Mouse (Mus musculus) myocyte (in vitro differentiated cells): ENCODE measurements around the gene Ssr3. TPM values are rescaled to one million over a fixed set of nuclear protein-coding genes. Genes with fewer than 3 reads are reported as not detected.

Experiments
- H3K27me3 ChIP-seq: one replicate; pipeline ENCODE4 v1.6.1; 2011; ENCODE audit not compliant: control insufficient read depth, insufficient read depth, insufficient read length
- H3K36me3 ChIP-seq: one replicate; pipeline ENCODE4 v1.6.1; 2011; ENCODE audit not compliant: control insufficient read depth, insufficient read depth
- H3K4me2 ChIP-seq: one replicate; pipeline ENCODE4 v1.6.1; 2011; ENCODE audit warnings: low read depth, control low read depth
- H3K4me3 ChIP-seq: one replicate; pipeline ENCODE4 v1.5.1; 2011; ENCODE audit warnings: mild to moderate bottlenecking, control low read depth, moderate library complexity
- H3K79me2 ChIP-seq: one replicate; pipeline ENCODE4 v1.6.1; 2011; ENCODE audit not compliant: control insufficient read depth, insufficient read depth
- H3ac ChIP-seq: one replicate; pipeline ENCODE4 v1.6.1; 2011; ENCODE audit not compliant: control insufficient read depth, insufficient read length
- CEBPB ChIP-seq: IDR thresholded peaks from 2 replicates; pipeline ENCODE4 v1.6.1; 2011; ENCODE audit warnings: mild to moderate bottlenecking, moderate library complexity; ENCODE audit not compliant: poor library complexity, insufficient read depth, severe bottlenecking
- E2F4 ChIP-seq: IDR thresholded peaks from one replicate; pipeline ENCODE4 v1.6.1; 2011; ENCODE audit warnings: mild to moderate bottlenecking, control low read depth, moderate library complexity; ENCODE audit not compliant: insufficient read depth
- MAX ChIP-seq: IDR thresholded peaks from one replicate; pipeline ENCODE4 v1.6.1; 2011; ENCODE audit warnings: low read depth, mild to moderate bottlenecking, control low read depth
- MYOD1 ChIP-seq, 3 experiments: IDR thresholded peaks; one replicate each; pipeline ENCODE4 v1.6.1; 2011; ENCODE audit warnings: control low read depth in 2 of 3, low read depth in 2 of 3, mild to moderate bottlenecking in 2 of 3, moderate library complexity in 1 of 3; ENCODE audit not compliant: insufficient read length in 2 of 3, control insufficient read depth in 1 of 3
- MYOG ChIP-seq, 3 experiments: IDR thresholded peaks; one replicate each; pipeline ENCODE4 v1.6.1; 2011; ENCODE audit warnings: control low read depth in 2 of 3, low read depth in 2 of 3, mild to moderate bottlenecking in 2 of 3; ENCODE audit not compliant: insufficient read length in 2 of 3, control insufficient read depth in 1 of 3, insufficient read depth in 1 of 3
- POLR2A ChIP-seq: IDR thresholded peaks from one replicate; pipeline ENCODE4 v1.6.1; 2011; ENCODE audit warnings: low read depth, mild to moderate bottlenecking, control low read depth, moderate library complexity; ENCODE audit not compliant: insufficient read length
- POLR2AphosphoS2 ChIP-seq: IDR thresholded peaks from one replicate; pipeline ENCODE4 v1.6.1; 2011; ENCODE audit warnings: low read depth, control low read depth; ENCODE audit not compliant: insufficient read length
- REST ChIP-seq: IDR thresholded peaks from one replicate; pipeline ENCODE4 v1.6.1; 2011; ENCODE audit warnings: mild to moderate bottlenecking, control low read depth, moderate library complexity; ENCODE audit not compliant: insufficient read depth, insufficient read length
- SRF ChIP-seq: IDR thresholded peaks from one replicate; pipeline ENCODE4 v1.6.1; 2011; ENCODE audit warnings: low read depth; ENCODE audit not compliant: control insufficient read depth, insufficient read length
- TCF12 ChIP-seq: IDR thresholded peaks from one replicate; pipeline ENCODE4 v1.6.1; 2011; ENCODE audit warnings: mild to moderate bottlenecking, control low read depth; ENCODE audit not compliant: poor library complexity, insufficient read depth, severe bottlenecking
- TCF3 ChIP-seq: IDR thresholded peaks from one replicate; pipeline ENCODE4 v1.6.1; 2011; ENCODE audit warnings: low read depth, control low read depth; ENCODE audit not compliant: insufficient read length
- USF1 ChIP-seq: IDR thresholded peaks from one replicate; pipeline ENCODE4 v1.6.1; 2011; ENCODE audit warnings: low read depth, mild to moderate bottlenecking, control low read depth, moderate library complexity
- polyA plus RNA-seq: library from polyadenylated mRNA; unstranded; fragments of >200 nt; fragmentation: generic; extraction: Trizol; gene quantifications from one replicate; pipeline ENCODE4 v1.2.1, GENCODE M21; 2012; ENCODE audit warnings: missing spikeins

Ssr3 gene
- polyA plus RNA-seq, 1 experiment = 76.8 TPM

- Histone ChIP-seq H3K27me3 (no peaks in the 10 kb centered on the region), H3ac (no peak overlapping the region), H3K4me3 (no peak overlapping the region), H3K4me2 (no peak overlapping the region), H3K36me3 (no peaks in the 10 kb centered on the region), H3K79me2 (no peaks in the 10 kb centered on the region)
- TF ChIP-seq MAX = no peak
- no peak for TF ChIP-seq SRF
- TF ChIP-seq MYOD1 (IDR thresholded peaks at IDR 0.05; ENCODE audit: control insufficient read depth in 1 of 3, insufficient read length in 2 of 3, low read depth in 2 of 3) = no peak
- TF ChIP-seq CEBPB = no peak
- TF ChIP-seq USF1 = no peak
- no peak for TF ChIP-seq E2F4
These were observed 39.8 kb upstream of the Ssr3 start for GRCm38 (mm10) chr3:65432236-65432635.

GRCm38 (mm10) chr3:65419706-65420105 is 27.3 kb upstream of the Ssr3 start:
- Histone ChIP-seq H3K4me3 (no peak overlapping the region), H3K36me3 (no peaks in the 10 kb centered on the region), H3K4me2 (no peak overlapping the region), H3ac (no peak overlapping the region), H3K27me3 (no peaks in the 10 kb centered on the region), H3K79me2 (no peaks in the 10 kb centered on the region)
- no peak for TF ChIP-seq E2F4

GRCm38 (mm10) chr3:65417913-65418594 is 25.6 kb upstream of the Ssr3 start:
- no peak overlapping the region for H3K4me2 ChIP-seq
- no peaks in the 10 kb centered on the region for H3K27me3 ChIP-seq
- TF ChIP-seq MYOG (IDR thresholded peaks at IDR 0.05; ENCODE audit: control insufficient read depth in 1 of 3, insufficient read depth in 1 of 3, insufficient read length in 2 of 3, low read depth in 2 of 3) = no peak
- TF ChIP-seq MYOD1 (IDR thresholded peaks at IDR 0.05; ENCODE audit: control insufficient read depth in 1 of 3, insufficient read length in 2 of 3, low read depth in 2 of 3) = no peak
- no peaks in the 10 kb centered on the region for H3K36me3 ChIP-seq
- H3ac ChIP-seq = no peak overlapping the region
- no peak overlapping the region for H3K4me3 ChIP-seq
- no peaks in the 10 kb centered on the region for H3K79me2 ChIP-seq

GRCm38 (mm10) chr3:65416571-65416970 is 24.1 kb upstream of the Ssr3 start:
- H3K4me3 ChIP-seq = no peak overlapping the region
- no peaks in the 10 kb centered on the region for H3K79me2 ChIP-seq
- no peaks in the 10 kb centered on the region for H3K27me3 ChIP-seq
- H3K36me3 ChIP-seq = no peaks in the 10 kb centered on the region
- no peak overlapping the region for H3ac ChIP-seq
- TF ChIP-seq REST = no peak
- no peak for TF ChIP-seq POLR2AphosphoS2
- TF ChIP-seq CEBPB = no peak
- no peak for TF ChIP-seq MYOG (IDR thresholded peaks at IDR 0.05; ENCODE audit: control insufficient read depth in 1 of 3, insufficient read depth in 1 of 3, insufficient read length in 2 of 3, low read depth in 2 of 3)
- no peak for TF ChIP-seq USF1
- TF ChIP-seq TCF12 = no peak
- TF ChIP-seq MYOD1 (IDR thresholded peaks at IDR 0.05; ENCODE audit: control insufficient read depth in 1 of 3, insufficient read length in 2 of 3, low read depth in 2 of 3) = no peak
- TF ChIP-seq E2F4 = no peak
- no peak for TF ChIP-seq TCF3
- no peak for TF ChIP-seq MAX
- no peak for TF ChIP-seq POLR2A
- TF ChIP-seq SRF = no peak
- H3K4me2 ChIP-seq = no peak overlapping the region

GRCm38 (mm10) chr3:65407891-65408290 is 15.5 kb upstream of the Ssr3 start:
- Histone ChIP-seq H3K27me3 (no peaks in the 10 kb centered on the region), H3K79me2 (no peaks in the 10 kb centered on the region), H3ac (no peak overlapping the region), H3K4me3 (no peak overlapping the region), H3K36me3 (no peaks in the 10 kb centered on the region), H3K4me2 (no peak overlapping the region)
- no peak for TF ChIP-seq E2F4
- no peak for TF ChIP-seq POLR2AphosphoS2
- TF ChIP-seq POLR2A = no peak
- TF ChIP-seq MAX = no peak
- TF ChIP-seq TCF12 = no peak
- no peak for TF ChIP-seq USF1
- TF ChIP-seq TCF3 = no peak
- TF ChIP-seq CEBPB = no peak

- Histone ChIP-seq H3K27me3 (no peaks in the 10 kb centered on the region), H3K4me2 (no peak overlapping the region), H3ac (no peak overlapping the region), H3K4me3 (no peak overlapping the region), H3K79me2 (no peaks in the 10 kb centered on the region), H3K36me3 (no peaks in the 10 kb centered on the region)
- TF ChIP-seq TCF3 (no peak), REST (no peak), MYOD1 (IDR thresholded peaks at IDR 0.05; ENCODE audit: control insufficient read depth in 1 of 3, insufficient read length in 2 of 3, low read depth in 2 of 3) (no peak), E2F4 (no peak), POLR2AphosphoS2 (no peak), SRF (no peak), MAX (no peak), POLR2A (no peak)
These were observed 13.4 kb upstream of the Ssr3 start for GRCm38 (mm10) chr3:65405781-65406180.
